Mouse (Mus musculus) forebrain, postnatal 0 days (tissue): Measurements from ENCODE around the gene Arglu1. TPM values are rescaled to one million over a fixed set of nuclear protein-coding genes. Genes with fewer than 3 reads are reported as not detected.

Experiments used
- ATAC-seq: fragments of 200-750 bp; cut with Nextera tagmentation; 2 replicates; pipeline ENCODE4 v1.8.0; 2017; ENCODE audit warnings: mild to moderate bottlenecking, moderate library complexity
- DNase-seq: peaks from one replicate; pipeline ENCODE4 v3.0.0-alpha.2; 2015
- H3K27ac ChIP-seq: fragments of 300-500 bp; sonication (generic); 2 replicates; pipeline ENCODE4 v1.5.1; 2014; ENCODE audit warnings: low read depth, mild to moderate bottlenecking, antibody characterized with exemption, low read length, moderate library complexity, mixed read lengths
- H3K27me3 ChIP-seq: fragments of 300-500 bp; sonication (generic); 2 replicates; pipeline ENCODE4 v1.6.1; 2014; ENCODE audit warnings: mild to moderate bottlenecking, low read length, mixed read lengths; ENCODE audit not compliant: insufficient read depth
- H3K36me3 ChIP-seq: fragments of 300-500 bp; sonication (generic); 2 replicates; pipeline ENCODE4 v1.6.1; 2014; ENCODE audit warnings: mild to moderate bottlenecking, moderate library complexity; ENCODE audit not compliant: insufficient read depth
- H3K4me1 ChIP-seq: fragments of 300-500 bp; sonication (generic); 2 replicates; pipeline ENCODE4 v1.6.1; 2014; ENCODE audit warnings: antibody characterized with exemption; ENCODE audit not compliant: insufficient read depth
- H3K4me2 ChIP-seq: fragments of 300-500 bp; sonication (generic); 2 replicates; pipeline ENCODE4 v1.6.1; 2014; ENCODE audit warnings: low read depth, mild to moderate bottlenecking, moderate library complexity
- H3K4me3 ChIP-seq: fragments of 300-500 bp; sonication (generic); 2 replicates; pipeline ENCODE4 v1.5.1; 2014; ENCODE audit warnings: low read depth, low read length, mixed read lengths
- H3K9ac ChIP-seq: fragments of 300-500 bp; sonication (generic); 2 replicates; pipeline ENCODE4 v1.6.1; 2014; ENCODE audit warnings: mild to moderate bottlenecking
- H3K9me3 ChIP-seq: fragments of 300-500 bp; sonication (generic); 2 replicates; pipeline ENCODE4 v1.6.1; 2016; ENCODE audit warnings: low read length
- CTCF ChIP-seq: sonication (generic); IDR thresholded peaks from 2 replicates; pipeline ENCODE4 v1.5.1; 2016; ENCODE audit warnings: antibody characterized with exemption, control low read depth, low read depth
- WGBS: fragments of 180-500 bp; shearing (Covaris S2); extraction: QIAGEN DNeasy Blood & Tissue Kit; methylation state at CpG from one replicate; pipeline ENCODE4 v1.1.7; 2014; 5-methylcytosine and 5-hydroxymethylcytosine counted together
- polyA plus RNA-seq: library from polyadenylated mRNA; unstranded; fragments of >200 nt; fragmentation: Nextera tagmentation; extraction: Ambion mirVana; gene quantifications from 2 replicates; pipeline ENCODE4 v1.2.1, GENCODE M21; 2015
- total RNA-seq: library from RNA; depleted of rRNA; stranded (reverse); fragments of >200 nt; gene quantifications from 2 replicates; pipeline ENCODE4 v1.2.3, GENCODE M21; 2014

The Arglu1 gene
- total and polyA plus RNA-seq, 2 experiments from 2014 or later, result 143 to 154 TPM

DNA sequence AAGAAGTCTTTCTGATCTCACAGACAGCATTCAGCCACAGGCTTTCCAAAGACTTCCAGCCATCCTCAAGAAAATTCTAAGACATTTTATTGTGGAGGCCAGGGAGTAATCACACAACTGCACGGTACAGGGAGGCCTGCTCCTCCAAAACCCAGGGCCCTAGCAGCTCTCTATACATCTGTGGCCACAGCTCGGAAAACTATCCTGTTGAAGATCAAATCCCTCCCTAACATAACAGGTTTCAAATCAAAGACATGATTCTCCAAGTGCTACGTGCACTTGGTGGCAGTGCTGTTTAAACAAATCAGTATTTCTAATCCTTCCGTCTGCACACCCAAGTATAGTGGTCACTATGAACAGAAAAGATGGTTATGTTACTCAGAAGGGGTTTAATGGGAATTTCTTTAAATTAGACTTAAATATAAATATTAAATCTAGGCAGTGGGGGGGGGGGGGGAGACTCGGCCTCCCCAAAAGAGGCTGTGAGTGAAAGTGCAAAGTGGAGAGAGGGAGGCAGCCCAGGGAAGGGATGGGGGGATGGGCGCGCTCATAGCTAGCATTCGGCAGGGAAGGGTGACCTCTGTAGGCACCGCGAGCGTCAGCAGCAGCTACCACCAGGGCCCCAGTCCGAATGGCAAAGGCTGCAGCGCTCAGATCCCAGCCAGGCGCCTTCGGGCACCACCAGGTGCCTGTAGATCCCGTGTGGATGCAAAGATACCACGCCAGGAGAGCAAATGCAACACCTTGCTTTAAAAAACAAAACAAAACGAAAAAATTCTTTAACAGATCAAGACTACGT, 31.7 kb downstream of the Arglu1 start:
- Histone ChIP-seq H3K4me2 (peak overlapping the region; percentile 82), H3K27ac (peak overlapping the region; percentile 92), H3K4me1 (peaks cover 17% of the 10 kb centered on the region), H3K9ac (peak overlapping the region; percentile 87), H3K4me3 (peak overlapping the region; percentile 93), H3K9me3 (no peaks in the 10 kb centered on the region), H3K36me3 (no peaks in the 10 kb centered on the region), H3K27me3 (no peaks in the 10 kb centered on the region)
- ATAC-seq (peak; percentile 33; the same call in 1 of the 2 replicates), DNase-seq (peak; percentile 91)
- TF ChIP-seq CTCF, result peak; percentile 80
- 1% methylated on average over 19 of the region's 19 CpGs for WGBS

DNA sequence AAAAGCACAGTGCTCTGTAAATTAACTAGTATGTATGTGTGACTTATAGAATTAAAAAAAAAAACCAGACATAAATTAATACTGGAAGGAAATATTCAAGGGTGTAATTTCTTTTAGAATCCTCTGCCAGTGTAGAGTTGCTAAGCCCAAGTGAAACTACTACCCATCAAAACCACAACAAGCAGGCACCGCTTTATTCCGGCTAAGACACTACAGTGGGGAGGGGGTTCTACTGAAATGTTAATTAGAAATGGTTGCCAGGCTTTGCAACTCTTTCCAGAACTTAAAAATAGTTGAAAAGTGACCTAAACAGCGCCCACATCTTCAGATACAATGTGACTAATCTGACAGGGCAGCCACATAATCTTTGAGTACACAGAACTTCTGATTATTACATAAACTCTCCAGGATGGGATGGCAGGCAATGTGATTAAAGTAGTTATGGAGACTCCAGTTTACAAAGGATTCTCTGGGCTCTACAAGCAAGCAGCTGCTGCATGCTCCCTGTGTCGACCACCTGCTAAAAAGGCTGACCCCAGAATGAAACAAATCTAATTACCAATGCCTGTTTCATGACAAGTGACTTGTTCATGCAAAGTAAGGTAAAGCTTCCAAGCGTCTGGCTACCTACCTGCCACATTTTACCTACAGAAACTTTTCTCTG, 32.5 kb downstream of the Arglu1 start:
- Histone ChIP-seq H3K4me1 (peaks cover 25% of the 10 kb centered on the region), H3K27me3 (no peaks in the 10 kb centered on the region), H3K4me3 (peak overlapping the region; percentile 93), H3K27ac (peak overlapping the region; percentile 84), H3K4me2 (peak overlapping the region; percentile 82), H3K36me3 (no peaks in the 10 kb centered on the region), H3K9me3 (no peaks in the 10 kb centered on the region), H3K9ac (peak overlapping the region; percentile 87)
- no peak for TF ChIP-seq CTCF
- WGBS, result 9% methylated on average over 5 of the region's 5 CpGs
- peak; percentile 54 for DNase-seq
- no peak for ATAC-seq

DNA sequence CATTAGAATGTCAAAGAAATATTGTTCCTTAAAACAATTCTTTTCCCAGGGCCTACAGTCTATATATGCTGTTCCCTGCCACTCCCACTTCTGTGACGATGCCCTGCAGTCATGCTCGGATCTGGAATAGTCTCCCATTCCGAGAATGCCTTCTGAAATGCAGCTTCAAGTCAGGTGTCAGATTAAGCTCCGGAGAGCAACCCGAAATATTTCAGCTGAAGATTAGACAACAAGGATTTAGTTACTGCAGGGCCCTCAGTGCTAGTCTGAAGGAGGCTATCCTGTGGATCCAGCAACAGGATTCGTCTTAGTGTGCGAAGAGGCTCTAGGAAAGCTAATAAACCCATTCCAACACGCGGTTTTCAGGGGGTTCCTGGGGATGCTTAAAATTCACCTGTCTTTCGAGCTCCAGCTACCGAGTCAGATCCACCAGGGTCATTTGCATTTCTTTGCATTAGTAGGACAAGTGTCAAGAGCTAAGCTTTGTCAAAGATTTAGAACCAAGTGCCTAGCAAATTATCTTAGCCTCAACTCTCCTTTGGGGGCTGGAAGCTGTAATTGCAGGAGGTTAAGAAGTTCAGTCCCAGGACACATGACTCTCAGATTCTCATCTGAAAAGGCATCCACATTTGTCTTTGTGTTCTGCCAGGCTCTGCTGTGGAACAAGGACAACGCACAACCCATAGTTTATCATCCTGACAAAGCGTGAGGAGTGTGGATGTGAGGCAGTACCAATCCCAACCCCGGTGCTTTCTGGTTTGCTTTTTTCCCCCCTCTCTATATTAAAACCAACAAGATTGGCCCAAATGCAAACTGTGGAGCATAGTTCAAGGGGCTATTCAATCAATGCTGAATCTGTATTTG, 33.5 kb downstream of the Arglu1 start:
- Histone ChIP-seq H3K4me3 (peak overlapping the region; percentile 93), H3K9me3 (no peaks in the 10 kb centered on the region), H3K9ac (peak overlapping the region; percentile 87), H3K27ac (peak overlapping the region; percentile 84), H3K27me3 (no peaks in the 10 kb centered on the region), H3K4me1 (peaks cover 30% of the 10 kb centered on the region), H3K36me3 (no peaks in the 10 kb centered on the region), H3K4me2 (peak overlapping the region; percentile 82)
- DNase-seq (peak; percentile 75), ATAC-seq (no peak)
- TF ChIP-seq CTCF, result no peak
- WGBS, result 6% methylated on average over 14 of the region's 14 CpGs

DNA sequence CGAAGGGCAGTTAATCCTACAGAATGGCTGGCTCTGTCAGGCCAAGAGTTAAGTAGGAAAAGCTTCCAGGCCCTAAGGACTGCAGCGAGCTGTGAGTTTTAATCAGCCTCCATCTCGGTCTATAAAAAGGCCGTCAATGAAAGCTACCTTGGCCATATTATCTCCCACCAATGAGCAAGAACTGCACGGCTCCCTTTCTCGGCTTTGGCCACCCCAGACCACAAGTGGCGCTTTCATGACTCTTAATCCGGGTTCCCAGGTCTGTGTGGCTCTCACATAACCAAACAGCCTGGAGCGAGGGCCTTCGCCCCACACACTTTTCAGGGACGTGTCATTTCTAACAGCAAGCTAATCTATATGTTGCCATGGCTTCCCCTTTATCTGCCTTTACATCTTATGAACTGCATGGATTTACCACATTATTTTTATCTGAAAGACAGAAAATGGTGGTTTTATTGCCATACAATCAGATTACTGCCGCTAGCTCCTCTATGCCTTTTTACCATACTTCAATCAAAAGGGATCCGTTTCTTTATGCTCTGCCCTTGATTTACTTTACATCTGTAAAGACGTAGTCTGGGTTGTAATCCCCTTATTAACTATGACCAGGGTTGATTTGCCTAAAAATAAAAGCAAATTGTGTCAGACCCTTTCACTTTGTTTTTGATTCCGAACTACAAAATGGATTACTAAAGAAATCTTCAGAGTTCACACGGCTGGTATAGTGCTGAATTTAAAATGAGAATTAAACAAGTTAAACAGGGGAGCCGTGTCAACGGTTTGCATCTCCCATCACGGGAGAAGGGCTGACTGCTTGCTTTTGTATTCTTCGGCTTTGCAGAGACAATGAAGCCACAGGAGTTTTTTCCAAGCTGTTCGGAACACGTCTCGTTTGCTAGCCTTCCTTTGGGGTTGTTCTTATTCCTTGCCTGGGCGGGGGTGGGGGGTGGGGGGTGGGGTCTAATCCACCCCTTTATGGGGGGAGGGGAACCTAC, 34.7 kb downstream of the Arglu1 start:
- DNase-seq, result peak; percentile 63
- no peak for TF ChIP-seq CTCF
- H3K27me3 ChIP-seq, result no peaks in the 10 kb centered on the region
- no peaks in the 10 kb centered on the region for H3K9me3 ChIP-seq
- no peak for ATAC-seq
- WGBS, result 9% methylated on average over 24 of the region's 24 CpGs
- peak overlapping the region; percentile 84 for H3K27ac ChIP-seq
- peak overlapping the region; percentile 82 for H3K4me2 ChIP-seq
- H3K4me3 ChIP-seq, result peak overlapping the region; percentile 93
- peaks cover 40% of the 10 kb centered on the region for H3K4me1 ChIP-seq
- peak overlapping the region; percentile 87 for H3K9ac ChIP-seq
- H3K36me3 ChIP-seq, result no peaks in the 10 kb centered on the region

DNA sequence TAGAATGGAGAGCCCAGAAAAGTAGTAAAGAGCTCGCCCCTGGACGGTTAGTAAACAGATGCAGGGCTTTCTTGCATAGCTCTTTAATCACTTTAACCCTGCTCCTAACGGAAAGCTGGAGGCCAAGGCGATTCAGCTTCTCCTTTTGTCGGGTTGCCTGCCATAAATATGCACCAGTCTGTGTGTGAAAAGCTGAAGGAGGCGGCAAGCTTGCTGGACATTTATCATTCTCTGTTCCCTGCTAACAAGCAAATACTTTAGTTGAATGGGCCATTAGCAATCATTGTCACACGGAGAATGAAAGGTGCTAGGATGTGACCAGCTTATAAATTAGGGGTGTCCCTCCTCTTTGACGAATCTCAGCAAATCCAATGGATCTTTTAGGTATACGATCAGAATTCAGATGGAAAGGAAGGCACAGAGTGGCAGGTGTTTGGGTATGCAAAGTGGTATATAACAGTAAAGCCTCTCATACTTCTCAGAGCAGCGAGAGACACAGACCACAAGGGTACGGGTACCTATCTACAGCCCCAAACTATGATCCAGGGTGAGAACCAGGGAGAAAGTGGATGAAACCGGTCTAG, 36.3 kb downstream of the Arglu1 start:
- WGBS, result 10% methylated on average over 12 of the region's 12 CpGs
- ATAC-seq (no peak), DNase-seq (peak; percentile 47)
- 0 out of 2 replicates have a peak, but pooled peaks cover 2% of the 10 kb centered on the region for H3K36me3 ChIP-seq
- H3K27me3 ChIP-seq, result no peaks in the 10 kb centered on the region
- H3K27ac ChIP-seq, result peak overlapping the region; percentile 72
- H3K9ac ChIP-seq, result peak overlapping the region; percentile 87
- H3K4me3 ChIP-seq, result peak overlapping the region; percentile 93
- no peak for TF ChIP-seq CTCF
- H3K4me2 ChIP-seq, result peak overlapping the region; percentile 82
- peaks cover 54% of the 10 kb centered on the region for H3K4me1 ChIP-seq
- H3K9me3 ChIP-seq, result no peaks in the 10 kb centered on the region
